Mouse (Mus musculus) forebrain, embryonic 13.5 days (tissue): ENCODE measurements at regions not wholly inside any gene's neighbourhood (a gene's known extent, or its start where the extent isn't known, plus 50 kb on each side); places are given as distances from the start of the nearest gene placed in this dataset.

Source experiments
- ATAC-seq: fragments of 200-750 bp; cut with Nextera tagmentation; 2 replicates; pipeline ENCODE4 v1.8.0; 2017
- H3K27ac ChIP-seq: fragments of 300-500 bp; sonication (generic); 2 replicates; pipeline ENCODE4 v1.5.1; 2015; ENCODE audit warnings: inconsistent platforms, mild to moderate bottlenecking, moderate library complexity
- H3K27me3 ChIP-seq: fragments of 300-500 bp; sonication (generic); 2 replicates; pipeline ENCODE4 v1.6.1; 2015; ENCODE audit warnings: mild to moderate bottlenecking, inconsistent platforms
- H3K36me3 ChIP-seq: fragments of 300-500 bp; sonication (generic); 2 replicates; pipeline ENCODE4 v1.6.1; 2015; ENCODE audit warnings: mild to moderate bottlenecking, inconsistent platforms; ENCODE audit not compliant: poor library complexity, severe bottlenecking
- H3K4me1 ChIP-seq: fragments of 300-500 bp; sonication (generic); 2 replicates; pipeline ENCODE4 v1.6.1; 2015; ENCODE audit warnings: inconsistent platforms
- H3K4me2 ChIP-seq: fragments of 300-500 bp; sonication (generic); 2 replicates; pipeline ENCODE4 v1.6.1; 2015; ENCODE audit warnings: inconsistent platforms, mild to moderate bottlenecking, moderate library complexity
- H3K4me3 ChIP-seq: fragments of 300-500 bp; sonication (generic); 2 replicates; pipeline ENCODE4 v1.5.1; 2015; ENCODE audit warnings: mild to moderate bottlenecking, inconsistent platforms
- H3K9ac ChIP-seq: fragments of 300-500 bp; sonication (generic); 2 replicates; pipeline ENCODE4 v1.6.1; 2015; ENCODE audit warnings: mild to moderate bottlenecking, inconsistent platforms
- H3K9me3 ChIP-seq: fragments of 300-500 bp; sonication (generic); replicated peaks from 2 replicates; pipeline ENCODE4 v1.6.1; 2016; ENCODE audit warnings: inconsistent platforms
- WGBS: fragments of 180-500 bp; shearing (Covaris S2); methylation state at CpG from one replicate; pipeline ENCODE4 v1.1.7; 2015; 5-methylcytosine and 5-hydroxymethylcytosine counted together

GRCm38 (mm10) chr13:51962676-51963075 lies 116.2 kb downstream of the Gadd45g start:
- 76% methylated on average over 5 of the region's 5 CpGs for WGBS
- no peaks in the 10 kb centered on the region for H3K9me3 ChIP-seq
- H3K27ac ChIP-seq, result no peak overlapping the region
- peaks cover 10% of the 10 kb centered on the region for H3K4me1 ChIP-seq
- ATAC-seq, result no peak
- H3K27me3 ChIP-seq, result no peaks in the 10 kb centered on the region
- no peaks in the 10 kb centered on the region for H3K36me3 ChIP-seq
- H3K4me3 ChIP-seq, result no peak overlapping the region
- no peak overlapping the region for H3K9ac ChIP-seq
- H3K4me2 ChIP-seq, result no peak overlapping the region

GRCm38 (mm10) chr13:51963966-51964365 lies 117.5 kb downstream of the Gadd45g start:
- ATAC-seq, result no peak
- Histone ChIP-seq H3K27ac (0 out of 2 replicates have a peak overlapping the region, but pooled peaks have one; percentile 6), H3K9ac (no peak overlapping the region), H3K36me3 (no peaks in the 10 kb centered on the region), H3K27me3 (no peaks in the 10 kb centered on the region), H3K4me2 (no peak overlapping the region), H3K9me3 (no peaks in the 10 kb centered on the region), H3K4me1 (peaks cover 10% of the 10 kb centered on the region), H3K4me3 (no peak overlapping the region)
- 83% methylated on average over 6 of the region's 6 CpGs for WGBS

- ATAC-seq, result no peak
- WGBS, result 41% methylated on average over 6 of the region's 6 CpGs
- Histone ChIP-seq H3K27me3 (no peaks in the 10 kb centered on the region), H3K4me1 (peaks cover 10% of the 10 kb centered on the region), H3K36me3 (no peaks in the 10 kb centered on the region), H3K4me2 (no peak overlapping the region), H3K4me3 (no peak overlapping the region), H3K9me3 (no peaks in the 10 kb centered on the region), H3K27ac (0 out of 2 replicates have a peak overlapping the region, but pooled peaks have one; percentile 6), H3K9ac (no peak overlapping the region)
Observed at GRCm38 (mm10) chr13:51964416-51964815, 117.9 kb downstream of the Gadd45g start.

GRCm38 (mm10) chr13:51964921-51965320 lies 118.4 kb downstream of the Gadd45g start:
- no peaks in the 10 kb centered on the region for H3K9me3 ChIP-seq
- no peak overlapping the region for H3K9ac ChIP-seq
- H3K4me1 ChIP-seq, result peaks cover 10% of the 10 kb centered on the region
- no peak for ATAC-seq
- H3K27me3 ChIP-seq, result no peaks in the 10 kb centered on the region
- no peaks in the 10 kb centered on the region for H3K36me3 ChIP-seq
- H3K4me3 ChIP-seq, result no peak overlapping the region
- WGBS, result 57% methylated on average over 2 of the region's 2 CpGs
- H3K4me2 ChIP-seq, result no peak overlapping the region
- 0 out of 2 replicates have a peak overlapping the region, but pooled peaks have one; percentile 6 for H3K27ac ChIP-seq

- no peak overlapping the region for H3K27ac ChIP-seq
- peaks cover 13% of the 10 kb centered on the region for H3K4me1 ChIP-seq
- no peaks in the 10 kb centered on the region for H3K9me3 ChIP-seq
- no peak overlapping the region for H3K4me3 ChIP-seq
- H3K9ac ChIP-seq, result no peak overlapping the region
- H3K27me3 ChIP-seq, result no peaks in the 10 kb centered on the region
- H3K4me2 ChIP-seq, result no peak overlapping the region
- ATAC-seq, result no peak
- H3K36me3 ChIP-seq, result no peaks in the 10 kb centered on the region
- WGBS, result 88% methylated on average over 6 of the region's 6 CpGs
Observed at GRCm38 (mm10) chr13:51968103-51968502, 121.6 kb downstream of the Gadd45g start.

- H3K4me1 ChIP-seq, result peaks cover 20% of the 10 kb centered on the region
- H3K9me3 ChIP-seq, result no peaks in the 10 kb centered on the region
- H3K9ac ChIP-seq, result no peak overlapping the region
- WGBS, result 81% methylated on average over 9 of the region's 9 CpGs
- no peak overlapping the region for H3K27ac ChIP-seq
- no peaks in the 10 kb centered on the region for H3K36me3 ChIP-seq
- no peaks in the 10 kb centered on the region for H3K27me3 ChIP-seq
- ATAC-seq, result no peak
- no peak overlapping the region for H3K4me2 ChIP-seq
- H3K4me3 ChIP-seq, result no peak overlapping the region
Observed at GRCm38 (mm10) chr13:51968796-51969195, 122.3 kb downstream of the Gadd45g start.

- no peak overlapping the region for H3K9ac ChIP-seq
- peaks cover 11% of the 10 kb centered on the region for H3K4me1 ChIP-seq
- ATAC-seq, result no peak
- H3K27me3 ChIP-seq, result no peaks in the 10 kb centered on the region
- no peak overlapping the region for H3K27ac ChIP-seq
- no peaks in the 10 kb centered on the region for H3K9me3 ChIP-seq
- 91% methylated on average over 11 of the region's 11 CpGs for WGBS
- no peak overlapping the region for H3K4me3 ChIP-seq
- H3K36me3 ChIP-seq, result no peaks in the 10 kb centered on the region
- H3K4me2 ChIP-seq, result no peak overlapping the region
Observed at GRCm38 (mm10) chr13:51970051-51970450, 123.6 kb downstream of the Gadd45g start.

- H3K9me3 ChIP-seq, result no peaks in the 10 kb centered on the region
- no peak overlapping the region for H3K9ac ChIP-seq
- no peak for ATAC-seq
- H3K36me3 ChIP-seq, result no peaks in the 10 kb centered on the region
- no peaks in the 10 kb centered on the region for H3K27me3 ChIP-seq
- no peak overlapping the region for H3K27ac ChIP-seq
- no peak overlapping the region for H3K4me3 ChIP-seq
- 85% methylated on average over 10 of the region's 12 CpGs for WGBS
- H3K4me1 ChIP-seq, result peaks cover 23% of the 10 kb centered on the region
- H3K4me2 ChIP-seq, result no peak overlapping the region
Observed at GRCm38 (mm10) chr13:51972656-51973310, 126.3 kb downstream of the Gadd45g start.

GRCm38 (mm10) chr13:51973461-51973860 lies 127.0 kb downstream of the Gadd45g start:
- WGBS, result 78% methylated on average over 10 of the region's 10 CpGs
- ATAC-seq, result 0 out of 2 replicates have a peak, but pooled peaks have one; percentile 10
- no peak overlapping the region for H3K9ac ChIP-seq
- no peak overlapping the region for H3K27ac ChIP-seq
- no peaks in the 10 kb centered on the region for H3K9me3 ChIP-seq
- no peak overlapping the region for H3K4me3 ChIP-seq
- peaks cover 23% of the 10 kb centered on the region for H3K4me1 ChIP-seq
- H3K36me3 ChIP-seq, result no peaks in the 10 kb centered on the region
- no peak overlapping the region for H3K4me2 ChIP-seq
- no peaks in the 10 kb centered on the region for H3K27me3 ChIP-seq

- H3K4me2 ChIP-seq, result no peak overlapping the region
- H3K27me3 ChIP-seq, result no peaks in the 10 kb centered on the region
- peaks cover 23% of the 10 kb centered on the region for H3K4me1 ChIP-seq
- no peak overlapping the region for H3K9ac ChIP-seq
- no peak for ATAC-seq
- no peak overlapping the region for H3K27ac ChIP-seq
- no peak overlapping the region for H3K4me3 ChIP-seq
- no peaks in the 10 kb centered on the region for H3K36me3 ChIP-seq
- no peaks in the 10 kb centered on the region for H3K9me3 ChIP-seq
- WGBS, result 97% methylated on average over 6 of the region's 6 CpGs
Observed at GRCm38 (mm10) chr13:51974101-51974500, 127.6 kb downstream of the Gadd45g start.

- H3K4me1 ChIP-seq, result peaks cover 23% of the 10 kb centered on the region
- no peak overlapping the region for H3K27ac ChIP-seq
- no peaks in the 10 kb centered on the region for H3K36me3 ChIP-seq
- no peaks in the 10 kb centered on the region for H3K27me3 ChIP-seq
- 85% methylated on average over 10 of the region's 10 CpGs for WGBS
- no peak for ATAC-seq
- H3K4me3 ChIP-seq, result no peak overlapping the region
- H3K9ac ChIP-seq, result no peak overlapping the region
- H3K4me2 ChIP-seq, result no peak overlapping the region
- H3K9me3 ChIP-seq, result no peaks in the 10 kb centered on the region
Observed at GRCm38 (mm10) chr13:51975330-51975729, 128.9 kb downstream of the Gadd45g start.

- Histone ChIP-seq H3K27me3 (no peaks in the 10 kb centered on the region), H3K4me1 (peaks cover 23% of the 10 kb centered on the region), H3K9me3 (no peaks in the 10 kb centered on the region), H3K4me3 (no peak overlapping the region), H3K4me2 (no peak overlapping the region), H3K27ac (no peak overlapping the region), H3K36me3 (no peaks in the 10 kb centered on the region), H3K9ac (no peak overlapping the region)
- 0 out of 2 replicates have a peak, but pooled peaks have one; percentile 24 for ATAC-seq
- 52% methylated on average over 7 of the region's 7 CpGs for WGBS
Observed at GRCm38 (mm10) chr13:51975801-51976601, 129.5 kb downstream of the Gadd45g start.
